Mouse (Mus musculus) adrenal gland, postnatal 14 days (tissue): ENCODE measurements around the gene Olfr1154. TPM values are rescaled to one million over a fixed set of nuclear protein-coding genes. Genes with fewer than 3 reads are reported as not detected.

Source experiments
- DNase-seq: peaks from one replicate; pipeline ENCODE4 v3.0.0; 2021; ENCODE audit warnings: mixed read lengths
- long read RNA-seq, 2 experiments: library from polyadenylated mRNA; stranded (forward); transcript quantifications; one replicate each; pipeline ENCODE4 v2.0.0; 2021
- total RNA-seq: library from RNA; stranded (reverse); gene quantifications from 2 replicates; pipeline ENCODE4 v1.2.3, GENCODE M21; 2021

The Olfr1154 gene
- not detected in 2 replicates for total RNA-seq
- long read RNA-seq, experiment 1, result 0 reads
- long read RNA-seq, experiment 2, result 0 reads

GRCm38 (mm10) chr2:87905066-87905465, at the start of gene Olfr1154:
Gene Olfr1154, minus strand, starts transcription at chr2:87905166.
- DNase-seq, result no peak

DNA sequence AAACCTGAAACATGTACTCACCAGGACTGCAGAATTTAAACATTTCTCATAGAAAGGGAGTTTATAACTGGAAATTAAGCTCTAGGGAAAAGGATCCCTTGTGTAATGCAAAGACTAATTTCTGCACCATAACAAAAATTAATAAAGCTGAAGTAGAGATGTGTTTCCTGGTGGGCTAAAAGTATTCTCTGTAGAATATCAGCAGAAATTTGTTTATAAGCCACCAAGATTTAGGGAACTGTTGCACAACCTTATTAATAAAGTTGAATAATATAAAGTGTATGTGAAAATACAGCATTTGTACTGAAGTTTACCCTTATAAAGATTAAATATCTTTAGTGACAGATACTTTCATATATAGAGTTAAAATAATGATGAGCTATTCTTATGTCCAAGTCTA, 48.0 kb upstream of the Olfr1154 start, which contains the start of gene Olfr1156:
Gene Olfr1156 (minus strand): TSS at position 101 of the 400 bp plus-strand sequence.
- no peak for DNase-seq

DNA sequence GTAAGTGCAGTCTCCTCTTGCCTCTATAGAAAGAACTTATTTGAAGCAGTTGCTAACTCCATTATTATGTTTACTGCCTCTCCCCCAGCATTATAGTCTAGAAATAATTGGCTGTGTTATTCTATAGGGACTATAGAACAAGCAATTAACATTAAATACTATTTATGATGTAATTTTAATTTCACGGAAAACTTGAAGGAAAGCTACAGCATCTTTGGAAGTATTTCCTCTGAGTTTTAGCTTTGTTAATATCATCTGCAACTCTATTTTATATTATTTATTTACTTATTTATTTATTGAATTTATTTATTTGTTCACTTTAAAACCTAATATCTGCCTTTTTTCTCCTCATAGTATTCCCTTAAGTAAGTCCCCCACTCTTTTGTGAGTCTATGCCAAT, 40.1 kb upstream of the Olfr1154 start, which contains the start of gene Olfr1155:
Gene Olfr1155 (minus strand): TSS at position 101 of the 400 bp plus-strand sequence.
- DNase-seq, result no peak

DNA sequence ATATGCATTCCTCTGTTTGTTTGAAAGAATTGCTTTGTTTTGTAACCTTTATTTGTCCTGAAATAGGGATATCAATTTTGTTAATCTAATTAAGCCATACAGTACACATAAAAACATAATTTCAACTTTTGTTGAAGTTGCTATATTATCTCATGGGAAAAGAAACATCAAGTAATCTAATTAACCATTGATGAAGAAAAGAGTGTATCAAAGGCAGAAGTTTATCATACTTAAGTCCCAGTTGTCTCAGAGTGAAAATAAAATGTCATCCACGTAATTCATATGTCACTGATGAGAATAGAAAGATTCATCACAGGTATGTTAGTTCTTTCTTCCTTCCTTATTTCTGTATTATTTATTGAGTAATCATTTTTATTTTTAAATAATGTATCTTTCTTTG, 10.3 kb downstream of the Olfr1154 start, which contains the start of gene Olfr1153:
Gene Olfr1153 (plus strand): TSS at position 301 of the 400 bp plus-strand sequence.
- DNase-seq, result no peak

GRCm38 (mm10) chr2:87866192-87866591, 38.8 kb downstream of the Olfr1154 start, which contains the start of gene Olfr1152:
Gene Olfr1152, plus strand, starts transcription at chr2:87866492.
- DNase-seq, result no peak

DNA sequence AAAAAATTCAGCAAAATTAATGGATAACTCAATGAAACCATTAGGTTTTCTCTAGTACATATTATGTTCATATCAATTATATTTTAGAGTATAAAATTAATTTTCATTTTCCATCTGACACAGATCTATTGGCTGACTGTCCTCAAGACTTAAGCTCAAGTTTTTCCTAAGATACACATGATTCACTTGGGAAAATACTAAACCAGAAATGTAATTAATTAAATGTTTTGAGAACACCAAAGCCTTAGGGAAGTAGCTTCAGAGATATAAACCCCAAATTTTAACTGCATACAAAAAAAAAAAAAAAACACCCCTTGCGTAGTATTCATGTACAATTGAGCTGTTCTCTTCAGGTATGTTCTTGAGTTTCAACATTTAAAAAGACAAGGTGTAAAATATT, 49.4 kb downstream of the Olfr1154 start, which contains the start of gene Olfr1151:
Gene Olfr1151 (plus strand): TSS at position 301 of the 400 bp plus-strand sequence.
- DNase-seq, result no peak

Other genes starting within 250 kb of the Olfr1154 start
- gene Olfr1134, start 246.7 kb downstream of the Olfr1154 start, total RNA-seq, result not detected in 2 replicates
- gene Olfr1135, start 231.5 kb downstream of the Olfr1154 start, total RNA-seq, result not detected in 2 replicates
- not detected in 2 replicates for gene Olfr1136, start 211.2 kb downstream of the Olfr1154 start, total RNA-seq
- gene Olfr1137, start 192.0 kb downstream of the Olfr1154 start, total RNA-seq, result not detected in 2 replicates
- not detected in 2 replicates for gene Olfr1138, start 165.2 kb downstream of the Olfr1154 start, total RNA-seq
- not detected in 2 replicates for gene Olfr1140, start 161.4 kb downstream of the Olfr1154 start, total RNA-seq
- not detected in 2 replicates for gene Olfr1141, start 151.2 kb downstream of the Olfr1154 start, total RNA-seq
- not detected in 2 replicates for gene Olfr152, start 125.7 kb downstream of the Olfr1154 start, total RNA-seq
- gene Olfr1143, start 104.6 kb downstream of the Olfr1154 start, total RNA-seq, result not detected in 2 replicates
- gene Olfr1145, start 95.3 kb downstream of the Olfr1154 start, total RNA-seq, result not detected in 2 replicates
- gene Olfr1148, start 74.6 kb downstream of the Olfr1154 start, total RNA-seq, result not detected in 2 replicates
- not detected in 2 replicates for gene Olfr1150-ps1, start 61.2 kb downstream of the Olfr1154 start, total RNA-seq
- not detected in 2 replicates for gene Olfr1151, start 49.3 kb downstream of the Olfr1154 start, total RNA-seq
- not detected in 2 replicates for gene Olfr1152, start 38.7 kb downstream of the Olfr1154 start, total RNA-seq
- not detected in 2 replicates for gene Olfr1153, start 10.2 kb downstream of the Olfr1154 start, total RNA-seq
- gene Olfr1155, start 40.0 kb upstream of the Olfr1154 start, total RNA-seq, result not detected in 2 replicates
- not detected in 2 replicates for gene Olfr1156, start 47.9 kb upstream of the Olfr1154 start, total RNA-seq
- not detected in 2 replicates for gene Olfr1157, start 63.1 kb upstream of the Olfr1154 start, total RNA-seq
- not detected in 2 replicates for gene Olfr74, start 69.5 kb upstream of the Olfr1154 start, total RNA-seq
- not detected in 2 replicates for gene Olfr1158, start 84.9 kb upstream of the Olfr1154 start, total RNA-seq
- not detected in 2 replicates for gene Olfr1160, start 103.1 kb upstream of the Olfr1154 start, total RNA-seq
- not detected in 2 replicates for gene Olfr1161, start 117.6 kb upstream of the Olfr1154 start, total RNA-seq
- gene Olfr73, start 132.5 kb upstream of the Olfr1154 start, total RNA-seq, result not detected in 2 replicates
- not detected in 2 replicates for gene Olfr1162, start 146.0 kb upstream of the Olfr1154 start, total RNA-seq
- gene Olfr1163, start 166.7 kb upstream of the Olfr1154 start, total RNA-seq, result not detected in 2 replicates
- gene Olfr1164, start 188.8 kb upstream of the Olfr1154 start, total RNA-seq, result not detected in 2 replicates
- gene Olfr1166, start 223.1 kb upstream of the Olfr1154 start, total RNA-seq, result not detected in 2 replicates